Mouse (Mus musculus) cortical plate, adult 2 months (tissue): ENCODE measurements around the gene Pcbp1. TPM values are rescaled to one million over a fixed set of nuclear protein-coding genes. Genes with fewer than 3 reads are reported as not detected.

Experiments
- H3K27ac ChIP-seq: fragments of 200-500 bp; 2 replicates; pipeline ENCODE4 v1.5.1; 2012; ENCODE audit warnings: low read length, control low read depth, inconsistent platforms; ENCODE audit not compliant: insufficient read depth
- H3K4me1 ChIP-seq: fragments of 200-500 bp; 2 replicates; pipeline ENCODE4 v1.6.1; 2011; ENCODE audit warnings: low read length; ENCODE audit not compliant: control insufficient read depth, insufficient read depth
- H3K4me3 ChIP-seq: fragments of 200-500 bp; 2 replicates; pipeline ENCODE4 v1.5.1; 2011; ENCODE audit warnings: mild to moderate bottlenecking, low read length, control low read depth; ENCODE audit not compliant: insufficient read depth
- CTCF ChIP-seq: fragments of 200-500 bp; IDR thresholded peaks from 2 replicates; pipeline ENCODE4 v1.5.1; 2011; ENCODE audit warnings: mild to moderate bottlenecking, control low read depth, low read length; ENCODE audit not compliant: insufficient read depth; ENCODE audit errors: extremely low read depth
- POLR2A ChIP-seq: fragments of 200-500 bp; IDR thresholded peaks from 2 replicates; pipeline ENCODE4 v1.6.1; 2011; ENCODE audit warnings: mild to moderate bottlenecking, low read length, control low read depth; ENCODE audit not compliant: insufficient read depth; ENCODE audit errors: extremely low read depth
- polyA plus RNA-seq: library from polyadenylated mRNA; depleted of rRNA; stranded (reverse); fragments of >200 nt; gene quantifications from 2 replicates; pipeline ENCODE4 v1.2.3, GENCODE M21; 2012; rRNA removed

Pcbp1 gene
- polyA plus RNA-seq, 1 experiment: 165 TPM

DNA sequence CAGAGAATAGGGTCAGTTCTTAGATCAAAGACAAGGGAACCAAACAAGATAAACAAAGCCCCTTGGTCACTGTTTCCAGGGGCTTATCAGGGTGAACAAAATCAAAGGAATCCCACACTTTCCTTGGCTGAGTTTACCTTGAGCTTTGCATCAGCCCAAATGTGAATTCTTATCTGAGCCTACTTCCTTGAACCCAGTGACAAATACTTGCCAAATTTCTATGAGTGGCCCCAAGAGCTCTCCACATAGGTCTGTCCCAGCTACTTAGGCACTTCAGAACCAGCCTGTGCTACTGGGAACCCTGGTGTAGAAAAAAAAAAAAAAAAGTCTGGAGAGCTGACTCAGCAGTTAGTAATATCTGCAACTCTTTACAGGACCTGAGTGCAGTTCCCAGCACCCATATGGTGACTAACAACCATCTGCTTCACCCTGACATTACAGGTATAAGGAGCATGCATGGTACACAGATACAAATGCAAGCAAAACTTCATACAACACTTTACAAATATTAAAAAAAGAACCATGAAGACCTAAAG, 51.4 kb downstream of the Pcbp1 start:
- Histone ChIP-seq H3K4me1 (peaks cover 1% of the 10 kb centered on the region; the same call in 1 of the 2 replicates), H3K27ac (no peak overlapping the region), H3K4me3 (no peak overlapping the region)
- TF ChIP-seq CTCF (no peak), POLR2A (no peak)

Other genes starting within 250 kb of the Pcbp1 start
- gene Fam136a, start 160.7 kb downstream of the Pcbp1 start, polyA plus RNA-seq: 24.8 and 26.4 TPM in 2 replicates
- 60.5 and 72.1 TPM in 2 replicates for gene Snrpg, start 155.0 kb downstream of the Pcbp1 start, polyA plus RNA-seq
- gene Pcyox1, start 129.2 kb downstream of the Pcbp1 start, polyA plus RNA-seq: 64.9 and 67.2 TPM in 2 replicates
- 122 and 144 TPM in 2 replicates for gene Tia1, start 122.1 kb downstream of the Pcbp1 start, polyA plus RNA-seq
- 1.0 and 1.5 TPM in 2 replicates for gene Gm44790, start 99.7 kb downstream of the Pcbp1 start, polyA plus RNA-seq
- gene C87436, start 87.9 kb downstream of the Pcbp1 start, polyA plus RNA-seq: 21.6 and 21.8 TPM in 2 replicates
- 3.0 and 4.0 TPM in 2 replicates for gene Asprv1, start 101.8 kb upstream of the Pcbp1 start, polyA plus RNA-seq
- 20.6 and 20.8 TPM in 2 replicates for gene Mxd1, start 142.8 kb upstream of the Pcbp1 start, polyA plus RNA-seq
- gene Snrnp27, start 158.2 kb upstream of the Pcbp1 start, polyA plus RNA-seq: 55.2 and 59.4 TPM in 2 replicates
- gene Gmcl1, start 207.1 kb upstream of the Pcbp1 start, polyA plus RNA-seq: 27.9 and 28.6 TPM in 2 replicates